Mouse (Mus musculus) urinary bladder, postnatal 10 days (tissue): ENCODE results near the gene Zmym5.
"Not testable (repeated sequence)": the region's sequence is repeated elsewhere in the genome, so short reads cannot be mapped to it uniquely, and the experiment has no call there.

Experiments
- DNase-seq: peaks from one replicate; pipeline ENCODE4 v3.0.0; 2022; ENCODE audit warnings: low spot score

Gene Zmym5

GRCm38 (mm10) chr14:56776571-56777238 lies 34.8 kb downstream of the Zmym5 start:
- no peak for DNase-seq

- DNase-seq, result no peak
Observed at GRCm38 (mm10) chr14:56775416-56775815, 36.1 kb downstream of the Zmym5 start.

- DNase-seq, result not testable (repeated sequence)
Observed at GRCm38 (mm10) chr14:56766438-56766837, 45.1 kb downstream of the Zmym5 start.

- not testable (repeated sequence) for DNase-seq
Observed at GRCm38 (mm10) chr14:56765117-56765516, 46.4 kb downstream of the Zmym5 start.

GRCm38 (mm10) chr14:56751282-56751681 lies 60.2 kb downstream of the Zmym5 start:
- no peak for DNase-seq
